21 mouse cellular contexts compared by ENCODE assay signal in the genomic region with DNA sequence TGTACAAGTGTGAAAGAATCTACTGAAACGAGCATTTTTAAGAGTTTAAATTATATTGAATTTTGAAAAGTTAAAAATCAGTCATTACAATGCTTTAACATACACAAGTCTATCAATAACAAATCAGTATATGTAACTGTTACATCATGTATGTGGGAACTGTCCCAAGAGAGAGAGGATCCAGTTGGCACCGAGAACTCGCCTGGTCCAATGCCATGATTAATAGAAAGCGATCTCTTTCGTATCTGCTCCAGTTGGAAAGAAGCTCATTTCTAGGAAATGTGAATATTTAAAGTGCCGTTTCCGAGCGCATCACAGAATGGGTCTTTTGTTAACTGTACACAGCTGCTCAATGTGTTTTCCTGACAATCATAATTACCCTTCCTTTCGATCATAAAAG.
DNase-seq lines count a peak whose midpoint lies in the region; ATAC-seq and TF ChIP-seq lines count a peak whose summit lies in the region.
"Had no signal": no experiment of that assay in that cellular context is flagged by ENCODE, and none has a peak within 500 bp of the region (broad histone marks: within the 10 kb centered on the region; RNA-seq: fewer than 3 reads in every experiment).

No protein-coding gene starts in this region.

- TF ChIP-seq POLR2A in cerebellum, adult 2 months (IDR thresholded peaks at IDR 0.05; ENCODE audit: borderline replicate concordance, insufficient read depth, low read length), result no peak
- no peak for TF ChIP-seq POLR2A in liver, adult 2 months (IDR thresholded peaks at IDR 0.05; ENCODE audit: extremely low read depth, insufficient read depth, low read length)

- peaks cover 2% of the 10 kb centered on the region; the same call in 1 of the 2 replicates for H3K36me3 ChIP-seq in liver, adult 2 months (ENCODE audit: control insufficient read depth, insufficient read depth, low read length)
- no peaks in the 10 kb centered on the region for H3K36me3 ChIP-seq in forebrain, postnatal 0 days (ENCODE audit: insufficient read depth)
- H3K36me3 ChIP-seq: embryonic facial prominence, embryonic 13.5 days; G1E; heart, embryonic 10.5 days; kidney, embryonic 15.5 days; limb, embryonic 12.5 days; midbrain, embryonic 15.5 days; neural tube, embryonic 15.5 days had no signal

- TF ChIP-seq CTCF in cerebellum, adult 2 months (IDR thresholded peaks at IDR 0.05; ENCODE audit: borderline replicate concordance, insufficient read depth, low read depth, low read length), result no peak
- TF ChIP-seq CTCF in liver, adult 2 months (IDR thresholded peaks at IDR 0.05; ENCODE audit: low read depth, low read length), result no peak
- no peak for TF ChIP-seq CTCF in forebrain, postnatal 0 days (IDR thresholded peaks at IDR 0.05; ENCODE audit: low read depth)

- no peaks in the 10 kb centered on the region; the same call in 1 of the 2 replicates for H3K27me3 ChIP-seq in cerebellum, adult 2 months (ENCODE audit: control insufficient read depth, insufficient read depth, low read length)
- H3K27me3 ChIP-seq in liver, adult 2 months (ENCODE audit: control insufficient read depth, insufficient read depth, low read length), result no peaks in the 10 kb centered on the region
- H3K27me3 ChIP-seq in forebrain, postnatal 0 days (ENCODE audit: insufficient read depth, low read length), result no peaks in the 10 kb centered on the region
- H3K27me3 ChIP-seq: embryonic facial prominence, embryonic 13.5 days; kidney, embryonic 15.5 days; limb, embryonic 12.5 days; megakaryocyte, embryonic 14.5 days; midbrain, embryonic 15.5 days; neural tube, embryonic 15.5 days had no signal

- H3K9me3 ChIP-seq in forebrain, postnatal 0 days (ENCODE audit: low read length), result no peaks in the 10 kb centered on the region
- H3K9me3 ChIP-seq: embryonic facial prominence, embryonic 13.5 days; G1E; heart, embryonic 10.5 days; kidney, embryonic 15.5 days; limb, embryonic 12.5 days; midbrain, embryonic 15.5 days; neural tube, embryonic 15.5 days had no signal

- H3K79me2 ChIP-seq in liver, adult 2 months (ENCODE audit: control insufficient read depth, insufficient read depth, low read length), result no peaks in the 10 kb centered on the region

- WGBS in cerebellum, adult 2 months, result 23% methylated on average over 9 of the region's 9 CpGs
- 59% methylated on average over 9 of the region's 9 CpGs for WGBS in liver, adult 2 months
- 26% methylated on average over 9 of the region's 9 CpGs for WGBS in forebrain, postnatal 0 days

- no peak overlapping the region for H3K4me2 ChIP-seq in forebrain, postnatal 0 days (ENCODE audit: low read depth)
- H3K4me2 ChIP-seq: embryonic facial prominence, embryonic 13.5 days; kidney, embryonic 15.5 days; limb, embryonic 12.5 days; midbrain, embryonic 15.5 days; neural tube, embryonic 15.5 days had no signal

- ATAC-seq in forebrain, postnatal 0 days, result peak; percentile 60; the same call in 1 of the 2 replicates
- ATAC-seq: intestine, embryonic 16.5 days had no signal

- H3K27ac ChIP-seq in cerebellum, adult 2 months (ENCODE audit: insufficient read depth, low read length), result no peak overlapping the region
- H3K27ac ChIP-seq in liver, adult 2 months (replicated peaks; ENCODE audit: insufficient read depth, low read depth, low read length), result no peak overlapping the region
- H3K27ac ChIP-seq in forebrain, postnatal 0 days (ENCODE audit: low read depth, low read length), result no peak overlapping the region
- H3K27ac ChIP-seq: embryonic facial prominence, embryonic 13.5 days; heart, embryonic 10.5 days; kidney, embryonic 15.5 days; limb, embryonic 12.5 days; midbrain, embryonic 15.5 days; neural tube, embryonic 15.5 days had no signal

- peak; percentile 31 for DNase-seq in cerebellum, adult 9-10 months
- DNase-seq in cerebellum, adult 2 months, result no peak
- DNase-seq in heart, adult 11 months, result peak; percentile 35
- no peak for DNase-seq in heart, adult 18-20 months
- DNase-seq in liver, adult 2 months (ENCODE audit: extremely low read depth, low read depth, low spot score), result peak; percentile 60
- DNase-seq in liver, result no peak
- DNase-seq in forebrain, postnatal 0 days, result peak; percentile 39
- DNase-seq in right cerebral cortex, postnatal 36 days (ENCODE audit: low spot score in 2 of 2), result no peak
- DNase-seq: gastrocnemius, postnatal 36 days; lung, postnatal 14 days; spleen, adult 18-20 months; thymus, postnatal 25 days had no signal

- H3K9ac ChIP-seq in liver, adult 2 months (ENCODE audit: low read depth, low read length), result no peak overlapping the region
- no peak overlapping the region for H3K9ac ChIP-seq in forebrain, postnatal 0 days
- H3K9ac ChIP-seq: embryonic facial prominence, embryonic 13.5 days; kidney, embryonic 15.5 days; limb, embryonic 12.5 days; midbrain, embryonic 15.5 days; neural tube, embryonic 15.5 days had no signal

- no peak overlapping the region for H3K4me3 ChIP-seq in cerebellum, adult 2 months (replicated peaks; ENCODE audit: insufficient read depth, low read depth, low read length)
- no peak overlapping the region for H3K4me3 ChIP-seq in liver, adult 2 months (ENCODE audit: insufficient read depth, low read depth, low read length)
- H3K4me3 ChIP-seq in forebrain, postnatal 0 days (ENCODE audit: low read depth, low read length), result no peak overlapping the region
- H3K4me3 ChIP-seq: embryonic facial prominence, embryonic 13.5 days; heart, embryonic 10.5 days; kidney, embryonic 15.5 days; limb, embryonic 12.5 days; megakaryocyte, embryonic 14.5 days; midbrain, embryonic 15.5 days; neural tube, embryonic 15.5 days had no signal

- H3K4me1 ChIP-seq in cerebellum, adult 2 months (ENCODE audit: control insufficient read depth, insufficient read depth, low read length), result no peaks in the 10 kb centered on the region
- peaks cover 4% of the 10 kb centered on the region; the same call in 1 of the 2 replicates for H3K4me1 ChIP-seq in liver, adult 2 months (ENCODE audit: control insufficient read depth, insufficient read depth, low read length)
- peaks cover 3% of the 10 kb centered on the region; the same call in 1 of the 2 replicates for H3K4me1 ChIP-seq in forebrain, postnatal 0 days (ENCODE audit: insufficient read depth)
- H3K4me1 ChIP-seq: heart, embryonic 10.5 days; kidney, embryonic 15.5 days; megakaryocyte, embryonic 14.5 days; midbrain, embryonic 15.5 days; neural tube, embryonic 15.5 days had no signal

Comparison
In these comparisons a context has a peak if more than half of its experiments do, and no peak if none do; other contexts are left out.
1. DNase-seq: peak in cerebellum, adult 9-10 months (single experiment), heart, adult 11 months (single experiment), liver, adult 2 months (single experiment) and forebrain, postnatal 0 days (single experiment); none in cerebellum, adult 2 months (0 of 2), heart, adult 18-20 months (0 of 2), liver (single experiment) and right cerebral cortex, postnatal 36 days (0 of 2).